In the genomic region with DNA sequence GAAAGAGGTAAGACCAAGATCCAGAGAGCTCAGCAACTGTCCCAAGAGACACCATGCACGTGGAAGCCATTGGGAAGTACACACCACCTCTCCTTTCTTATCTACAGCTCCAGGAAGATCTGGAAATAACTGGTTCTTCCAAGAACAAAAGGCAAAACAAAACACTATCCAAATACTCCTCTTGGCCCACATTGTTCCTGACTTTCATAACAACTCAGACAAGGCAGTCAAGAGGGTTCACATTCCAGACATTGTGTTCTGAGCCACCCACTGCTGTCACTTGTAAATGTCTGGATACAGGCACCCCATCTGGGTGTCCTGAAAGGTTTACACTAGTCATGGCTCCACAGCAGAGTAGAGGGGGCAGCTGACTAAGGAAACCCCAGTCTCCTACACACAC, we compare ENCODE assay signal across 10 mouse cellular contexts. TPM values are rescaled to one million over a fixed set of nuclear protein-coding genes. Genes with fewer than 3 reads are reported as not detected.
DNase-seq lines count a peak whose midpoint lies in the region; ATAC-seq and TF ChIP-seq lines count a peak whose summit lies in the region.
"Had no signal": no experiment of that assay in that cellular context is flagged by ENCODE, and none has a peak within 500 bp of the region (broad histone marks: within the 10 kb centered on the region; RNA-seq: fewer than 3 reads in every experiment).

No protein-coding gene starts in this region.

- H3K9me3 ChIP-seq in intestine, embryonic 16.5 days (ENCODE audit: control insufficient read depth, low read length) = no peaks in the 10 kb centered on the region
- no peaks in the 10 kb centered on the region for H3K9me3 ChIP-seq in hindbrain, embryonic 10.5 days
- H3K9me3 ChIP-seq: midbrain, embryonic 10.5 days had no signal

- whole genome bisulfite sequencing in lung, adult 2 months = 13% methylated on average over 1 of the region's 1 CpGs
- WGBS in heart, adult 2 months = 6% methylated on average over 1 of the region's 1 CpGs
- WGBS in intestine, embryonic 16.5 days = 59% methylated on average over 1 of the region's 1 CpGs
- 31% methylated on average over 1 of the region's 1 CpGs for WGBS in hindbrain, embryonic 10.5 days

- H3K4me2 ChIP-seq in intestine, embryonic 16.5 days (ENCODE audit: low read depth, low read length) = no peak overlapping the region

- H3K4me1 ChIP-seq in lung, adult 2 months (ENCODE audit: control insufficient read depth, insufficient read depth, low read length) = peaks cover 23% of the 10 kb centered on the region
- H3K4me1 ChIP-seq in heart, adult 2 months (ENCODE audit: control insufficient read depth, insufficient read depth, low read length) = peaks cover 40% of the 10 kb centered on the region
- no peaks in the 10 kb centered on the region for H3K4me1 ChIP-seq in intestine, embryonic 16.5 days (ENCODE audit: control insufficient read depth, insufficient read depth, low read length)
- H3K4me1 ChIP-seq in hindbrain, embryonic 10.5 days (replicated peaks) = 0 out of 2 replicates have a peak, but pooled peaks cover 3% of the 10 kb centered on the region
- H3K4me1 ChIP-seq: midbrain, embryonic 10.5 days had no signal

- intact Hi-C loops in heart, adult 2 months (cut with DNase I) = loop anchor here (1.0 kb wide), 2 partner anchors 13 to 20 kb away; no protein-coding TSS in a partner anchor
- intact Hi-C loops in heart, postnatal 14 days (cut with DNase I) = loop anchor here (5.0 kb wide), 1 partner anchor 38 kb away; the partner anchor contains the start of gene Tmtc1

- no peak for ATAC-seq in intestine, embryonic 16.5 days
- ATAC-seq: Patski had no signal

- no peaks in the 10 kb centered on the region for H3K79me2 ChIP-seq in heart, adult 2 months (replicated peaks; ENCODE audit: control insufficient read depth, insufficient read depth, low read length)

- no peaks in the 10 kb centered on the region for H3K27me3 ChIP-seq in heart, adult 2 months (ENCODE audit: control insufficient read depth, insufficient read depth, low read length)
- H3K27me3 ChIP-seq in intestine, embryonic 16.5 days (replicated peaks; ENCODE audit: control insufficient read depth, insufficient read depth, low read length) = no peaks in the 10 kb centered on the region
- H3K27me3 ChIP-seq in hindbrain, embryonic 10.5 days (ENCODE audit: insufficient read depth, poor library complexity, severe bottlenecking) = no peaks in the 10 kb centered on the region
- H3K27me3 ChIP-seq: Patski had no signal

- TF ChIP-seq EP300 in heart, adult 2 months (IDR thresholded peaks at IDR 0.05; ENCODE audit: insufficient read depth, low read depth, low read length) = peak; percentile 95

- TF ChIP-seq POLR2A in lung, adult 2 months (IDR thresholded peaks at IDR 0.05; ENCODE audit: borderline replicate concordance, extremely low read depth, low read depth, low read length) = no peak
- peak; percentile 47; the same call in 1 of the 2 replicates for TF ChIP-seq POLR2A in heart, adult 2 months (IDR thresholded peaks at IDR 0.05; ENCODE audit: insufficient read depth, low read depth, low read length)

- peaks cover 69% of the 10 kb centered on the region for H3K36me3 ChIP-seq in heart, adult 2 months (ENCODE audit: control insufficient read depth, insufficient read depth, low read length)
- no peaks in the 10 kb centered on the region for H3K36me3 ChIP-seq in intestine, embryonic 16.5 days (ENCODE audit: control insufficient read depth, insufficient read depth, low read length)
- no peaks in the 10 kb centered on the region for H3K36me3 ChIP-seq in hindbrain, embryonic 10.5 days
- H3K36me3 ChIP-seq: midbrain, embryonic 10.5 days had no signal

- peak; percentile 44 to 75 for DNase-seq in lung, adult 18-20 months
- DNase-seq in lung, adult 2 months = no peak
- DNase-seq in heart, adult 2 months = peak; percentile 56 to 76
- peak; percentile 43 to 51 for DNase-seq in heart, postnatal 14 days
- peak; percentile 39 to 71 for DNase-seq in lung, postnatal 4 days
- no peak for DNase-seq in yolk sac, embryonic 10.5 days (ENCODE audit: low spot score)
- no peak for DNase-seq in hindbrain, embryonic 10.5 days (ENCODE audit: low spot score)

- peak overlapping the region; percentile 81 for H3K27ac ChIP-seq in heart, adult 2 months
- no peak overlapping the region for H3K27ac ChIP-seq in intestine, embryonic 16.5 days (ENCODE audit: low read length)
- no peak overlapping the region for H3K27ac ChIP-seq in hindbrain, embryonic 10.5 days
- H3K27ac ChIP-seq: midbrain, embryonic 10.5 days had no signal

- no peak for TF ChIP-seq CTCF in lung, adult 2 months (IDR thresholded peaks at IDR 0.05; ENCODE audit: insufficient read depth, low read length)
- TF ChIP-seq CTCF in heart, adult 2 months (IDR thresholded peaks at IDR 0.05) = no peak

- no peak overlapping the region; the same call in 1 of the 2 replicates for H3K9ac ChIP-seq in heart, adult 2 months (ENCODE audit: low read depth, low read length)
- H3K9ac ChIP-seq in intestine, embryonic 16.5 days (ENCODE audit: low read depth, low read length) = no peak overlapping the region

- no peak overlapping the region for H3K4me3 ChIP-seq in lung, adult 2 months (replicated peaks; ENCODE audit: extremely low read depth, low read depth, low read length)
- H3K4me3 ChIP-seq in heart, adult 2 months = no peak overlapping the region
- H3K4me3 ChIP-seq in intestine, embryonic 16.5 days (ENCODE audit: low read length) = no peak overlapping the region
- H3K4me3 ChIP-seq in hindbrain, embryonic 10.5 days = no peak overlapping the region
- H3K4me3 ChIP-seq: midbrain, embryonic 10.5 days had no signal

RNA-seq across cellular contexts. Expression of gene Tmtc1, which starts 39.7 kb away (rescaled TPM):
- 41.0 and 46.3 TPM in 2 replicates for polyA plus RNA-seq in lung, adult 2 months (2012; rRNA removed)
- total RNA-seq in heart, adult 2 months (2021) = 100 to 1,000 TPM in 1 of 2 experiments, 10 to 100 TPM in 1; 89.4 to 131 TPM
- polyA plus RNA-seq in heart, adult 2 months (2012; rRNA removed) = 46.3 and 86.1 TPM in 2 replicates
- total RNA-seq in heart, postnatal 14 days (2021) = 10 to 100 TPM; 43.2 to 55.6 TPM
- polyA plus RNA-seq in intestine, embryonic 16.5 days (2015; fragmentation: Nextera tagmentation; extraction: Ambion mirVana) = 0.64 and 0.66 TPM in 2 replicates
- 0.61 and 1.3 TPM in 2 replicates for polyA plus RNA-seq in hindbrain, embryonic 10.5 days (2016; fragmentation: Nextera tagmentation; extraction: Ambion mirVana)

Comparison
In these comparisons a context has a peak if more than half of its experiments do, and no peak if none do; other contexts are left out.
1. DNase-seq: peak in lung, adult 18-20 months (2 of 2), heart, adult 2 months (2 of 2), heart, postnatal 14 days (2 of 2) and lung, postnatal 4 days (2 of 2); none in lung, adult 2 months (single experiment), yolk sac, embryonic 10.5 days (single experiment) and hindbrain, embryonic 10.5 days (single experiment).
2. RNA of gene Tmtc1, which starts 39.7 kb away (polyA plus RNA-seq): 46.3 to 86.1 TPM in heart, adult 2 months and 41.0 to 46.3 TPM in lung, adult 2 months; 0.61 to 1.3 TPM in hindbrain, embryonic 10.5 days and 0.64 to 0.66 TPM in intestine, embryonic 16.5 days; every median in the first group is over 10 times any median in the second.